Mouse (Mus musculus): ENCODE data around the gene Nbl1.

Nbl1 gene

DNA sequence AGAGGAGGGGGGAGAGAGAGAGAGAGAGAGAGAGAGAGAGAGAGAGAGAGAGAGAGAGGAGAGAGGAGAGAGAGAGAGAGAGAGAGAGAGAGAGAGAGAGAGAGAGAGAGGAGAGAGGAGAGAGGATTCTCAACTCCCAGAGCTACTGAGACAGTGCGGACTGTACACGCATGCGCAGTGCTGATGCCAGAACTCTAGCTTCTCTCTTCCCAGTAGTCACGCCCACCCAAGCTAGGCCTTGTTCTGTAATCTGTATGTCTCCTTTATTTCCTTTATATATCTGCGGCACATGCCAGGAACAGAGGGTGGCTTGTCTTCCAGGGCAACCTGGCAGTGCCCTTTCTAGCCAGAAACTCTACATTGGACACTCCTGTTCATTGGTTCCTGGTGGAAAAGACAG, 28.0 kb downstream of the Nbl1 start:
- no peak for DNase-seq (ENCODE audit: low read depth)

DNA sequence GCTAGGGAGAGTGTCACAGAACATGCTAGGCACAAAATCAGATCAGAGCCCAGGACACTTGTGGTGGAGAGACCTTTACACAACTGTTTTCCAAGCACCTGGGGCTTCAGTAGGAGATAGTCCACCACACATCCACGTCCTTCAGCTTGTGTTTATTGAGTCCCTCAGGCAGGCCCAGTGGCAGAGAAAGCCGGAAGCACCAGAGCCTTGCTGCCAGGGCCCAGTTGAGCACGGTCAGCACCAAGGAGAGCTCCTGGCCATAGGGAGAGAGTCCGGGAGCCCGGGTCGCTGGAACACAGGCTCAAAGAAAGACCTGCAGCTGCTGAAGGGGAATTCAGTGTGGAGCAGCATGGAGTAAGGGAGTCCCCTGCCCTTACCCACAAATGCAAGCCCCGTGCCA, 33.2 kb downstream of the Nbl1 start:
- no peak for DNase-seq (ENCODE audit: low read depth)

DNA sequence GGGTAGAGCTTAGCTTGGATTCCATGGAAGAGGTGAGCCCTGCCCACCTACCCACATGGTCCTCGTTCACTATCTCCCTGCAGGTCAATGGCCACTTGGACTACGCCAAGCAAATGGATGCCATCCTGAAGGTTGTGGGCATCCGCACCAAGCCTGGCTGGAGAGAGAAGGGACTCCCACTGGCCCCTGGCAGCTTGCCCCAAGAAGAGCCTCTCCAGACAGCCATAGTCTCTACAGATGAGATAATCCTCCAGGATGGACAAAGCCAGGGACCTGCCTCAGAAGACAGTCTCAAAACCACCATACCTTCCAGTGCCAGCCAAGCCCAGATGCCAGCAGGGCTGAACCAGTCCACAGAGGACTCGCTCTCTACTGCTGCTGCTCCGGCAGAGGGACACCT, 34.8 kb downstream of the Nbl1 start:
- no peak for DNase-seq (ENCODE audit: low read depth)

DNA sequence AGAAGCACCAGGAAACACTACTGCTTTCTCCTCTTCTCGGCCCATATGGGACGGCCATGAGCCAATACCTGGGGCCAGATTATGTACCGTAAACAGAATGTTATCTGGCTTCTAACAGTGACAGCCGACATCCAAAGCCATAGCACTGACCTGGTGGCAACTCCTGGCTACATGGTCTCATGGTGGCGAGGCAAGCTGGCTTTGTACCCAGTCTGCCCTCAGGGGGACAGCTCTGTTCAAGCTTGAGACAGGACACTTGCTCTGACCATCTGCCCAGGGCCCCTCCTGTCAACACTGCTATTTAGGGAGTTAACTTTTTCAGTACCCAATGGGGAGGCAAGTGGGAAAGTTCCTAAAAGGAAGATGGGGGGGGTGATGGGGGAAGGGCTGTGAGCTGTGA, 35.5 kb downstream of the Nbl1 start:
- DNase-seq (ENCODE audit: low read depth), result no peak

DNA sequence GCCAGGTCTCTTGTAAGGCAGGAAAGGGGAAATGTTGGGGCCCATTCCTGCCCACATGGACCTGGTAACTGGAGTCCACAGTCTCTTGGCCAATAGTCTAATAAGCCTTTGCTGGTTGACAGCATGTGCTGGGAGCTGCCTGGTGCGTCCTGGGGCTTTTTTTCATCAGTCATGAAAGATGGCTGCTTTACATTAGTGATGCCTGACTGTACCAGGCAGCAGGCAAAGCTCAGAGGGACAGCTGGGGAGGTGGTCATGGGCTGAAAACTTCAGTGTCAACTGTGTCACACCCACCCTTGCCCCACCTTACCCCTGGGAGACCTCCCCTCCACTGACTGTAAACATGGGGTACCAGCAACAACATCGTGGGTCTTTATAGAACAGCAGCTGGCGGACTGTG, 37.0 kb downstream of the Nbl1 start:
- no peak for DNase-seq (ENCODE audit: low read depth)

DNA sequence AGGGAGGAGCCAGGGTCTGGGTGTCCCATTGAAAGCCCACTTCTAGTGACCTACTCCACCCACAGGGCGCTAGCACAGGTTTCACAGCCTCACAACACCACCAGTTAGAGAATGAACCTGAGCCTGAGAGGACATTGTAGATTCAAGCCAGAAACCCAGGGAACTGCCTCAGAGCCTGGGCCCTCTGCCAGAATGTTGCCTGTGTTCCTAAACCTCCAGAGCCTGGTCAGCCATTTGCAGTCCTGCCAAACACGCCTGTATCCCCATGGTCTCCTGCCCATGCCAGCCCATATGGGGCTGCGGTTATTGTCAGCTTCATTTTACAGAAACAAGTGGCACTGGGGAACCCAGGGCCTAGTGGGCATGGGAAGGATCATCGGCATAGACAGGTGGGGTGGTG, 37.5 kb downstream of the Nbl1 start:
- no peak for DNase-seq (ENCODE audit: low read depth)

DNA sequence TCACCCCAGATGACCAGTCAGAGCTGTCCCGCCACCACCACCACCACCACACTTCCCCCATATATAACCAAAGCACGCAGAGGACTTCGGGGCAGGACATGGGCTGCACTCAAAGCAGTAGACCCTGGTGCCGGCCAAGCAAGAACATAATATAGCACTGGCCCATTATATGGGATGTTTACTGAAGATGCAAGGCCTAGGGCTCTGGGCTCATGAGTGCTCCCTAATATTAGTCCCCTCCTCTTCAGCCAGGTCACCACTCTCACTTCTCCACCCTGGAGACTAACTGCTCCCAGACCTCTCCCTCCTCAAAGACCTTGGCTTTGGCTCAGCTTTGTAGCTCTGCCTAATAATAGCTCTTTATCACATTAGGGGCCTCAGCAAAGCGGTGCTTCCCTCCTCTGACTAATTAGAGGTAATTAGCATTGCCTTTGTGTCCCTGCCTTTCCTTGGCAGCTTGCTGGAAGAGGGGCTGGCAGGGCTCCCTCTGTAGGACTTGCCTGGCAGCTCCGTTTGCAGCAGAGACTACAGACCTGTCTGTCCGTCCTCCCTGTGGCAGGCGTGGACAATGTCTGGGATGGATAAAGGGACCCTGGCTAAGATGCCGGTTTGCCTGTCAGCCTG, 38.4 kb downstream of the Nbl1 start:
- DNase-seq (ENCODE audit: low read depth), result no peak

DNA sequence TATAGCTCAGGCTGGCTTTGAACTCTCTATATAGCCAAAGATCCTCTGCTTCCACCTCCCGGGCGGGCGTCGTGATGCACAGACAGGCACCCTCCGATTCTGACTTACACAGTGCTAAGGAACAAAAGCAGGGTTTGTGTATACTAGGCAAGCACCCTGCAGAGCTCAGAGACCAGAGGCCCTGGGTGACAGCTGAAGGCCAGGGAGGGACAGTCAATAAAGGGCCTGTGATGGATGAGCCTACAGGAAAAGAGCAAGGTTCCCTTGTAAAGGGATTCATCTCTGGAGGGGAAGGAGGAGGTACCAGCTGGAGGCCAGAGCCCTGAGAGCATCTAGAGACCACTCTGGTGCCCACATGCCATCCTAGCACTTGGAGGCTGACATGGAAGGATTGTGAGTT, 39.4 kb downstream of the Nbl1 start:
- no peak for DNase-seq (ENCODE audit: low read depth)

DNA sequence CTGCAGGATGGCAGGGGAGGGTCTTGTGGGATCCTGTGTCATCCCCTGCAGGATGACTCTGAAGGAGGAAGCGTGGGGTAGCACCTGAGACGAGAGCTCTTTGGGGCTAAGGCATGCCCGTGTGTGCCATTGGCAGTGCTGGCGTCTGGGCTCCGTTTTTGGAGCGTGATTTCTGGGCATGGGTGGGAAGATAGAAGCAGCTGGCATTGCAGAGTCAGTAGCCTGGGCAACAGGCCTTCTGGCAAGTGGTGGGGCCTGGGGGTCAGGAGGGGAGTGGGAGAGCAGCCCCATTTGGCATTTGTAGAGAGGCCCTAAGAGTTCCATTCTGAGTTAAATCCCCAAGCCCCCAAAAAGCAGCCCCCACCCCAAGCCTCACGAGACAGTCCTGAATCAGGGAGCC, 40.0 kb downstream of the Nbl1 start:
- no peak for DNase-seq (ENCODE audit: low read depth)

DNA sequence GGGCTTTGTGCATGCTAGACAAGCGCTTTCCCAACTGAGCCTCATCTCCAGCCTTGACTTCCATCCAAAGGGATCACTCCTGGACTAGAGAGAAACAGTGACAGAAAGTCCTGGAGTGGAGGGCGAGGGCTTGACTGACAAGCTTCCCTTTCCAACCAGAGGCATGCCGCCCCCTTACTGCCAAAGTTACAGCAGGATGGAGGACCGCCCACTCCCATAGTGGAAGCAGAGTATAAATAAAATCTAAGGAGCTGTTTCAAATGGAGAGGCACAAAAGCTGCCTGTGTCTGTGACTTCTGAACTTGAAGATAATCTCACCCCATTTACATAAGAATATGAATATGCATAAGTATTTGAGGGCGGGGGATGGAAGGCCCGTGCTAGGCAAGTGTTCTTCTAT, 44.3 kb downstream of the Nbl1 start:
- DNase-seq (ENCODE audit: low read depth), result no peak

DNA sequence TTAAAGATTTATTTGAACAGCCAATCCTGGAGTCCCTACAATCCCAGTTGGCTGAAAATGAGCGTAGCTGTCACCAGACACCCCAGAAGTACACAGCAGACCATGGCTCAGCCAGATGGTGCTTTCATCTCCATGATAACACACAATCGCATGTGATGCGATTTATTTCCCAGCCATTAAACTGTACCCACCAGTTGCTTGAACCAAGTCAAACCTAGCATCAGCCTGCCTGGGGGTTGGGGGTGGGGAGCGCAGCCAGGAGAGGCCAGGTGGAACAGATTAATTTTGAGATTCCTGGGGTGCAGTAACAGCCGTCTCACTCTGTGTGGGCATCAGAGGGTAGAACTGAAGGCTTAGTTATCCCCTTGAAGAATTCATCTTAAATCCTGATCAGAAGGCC, 46.4 kb downstream of the Nbl1 start:
- DNase-seq (ENCODE audit: low read depth), result no peak

DNA sequence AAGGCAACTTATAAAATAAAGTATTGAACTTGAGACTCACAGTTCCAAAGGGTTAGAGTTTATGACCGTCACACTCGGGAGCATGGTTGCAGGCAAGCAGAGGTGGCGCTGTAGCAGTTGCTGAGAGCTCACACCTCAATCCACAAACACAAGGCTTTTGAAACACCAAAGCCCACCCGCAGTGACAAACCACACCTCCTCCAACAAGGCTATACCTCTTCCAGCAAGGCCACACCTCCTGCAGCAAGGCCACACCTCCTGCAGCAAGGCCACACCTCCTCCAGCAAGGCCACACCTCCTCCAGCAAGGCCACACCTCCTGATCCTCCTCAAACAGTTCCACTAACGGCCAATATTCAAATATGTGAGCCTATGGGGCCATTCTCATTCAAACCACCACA, 48.2 kb downstream of the Nbl1 start:
- DNase-seq (ENCODE audit: low read depth), result no peak

DNA sequence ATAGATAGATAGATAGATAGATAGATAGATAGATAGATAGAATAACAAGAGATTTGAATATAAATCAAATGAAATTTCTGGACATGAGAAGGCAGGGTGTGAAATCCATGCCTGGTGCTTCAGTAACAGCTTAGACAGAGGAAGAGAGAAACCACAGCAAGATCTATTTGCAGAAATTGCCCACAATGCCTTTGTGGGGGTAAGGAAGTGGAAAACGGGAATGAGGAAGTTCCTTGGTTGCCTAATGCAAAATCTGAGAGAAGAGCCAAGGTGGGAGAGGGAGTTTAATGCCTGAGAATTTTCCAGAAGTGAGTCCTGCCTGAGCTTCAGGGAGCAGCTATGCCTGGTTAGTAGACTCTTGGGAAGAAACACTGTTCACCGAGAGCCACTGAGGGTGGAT, 49.2 kb downstream of the Nbl1 start:
- no peak for DNase-seq (ENCODE audit: low read depth)

DNA sequence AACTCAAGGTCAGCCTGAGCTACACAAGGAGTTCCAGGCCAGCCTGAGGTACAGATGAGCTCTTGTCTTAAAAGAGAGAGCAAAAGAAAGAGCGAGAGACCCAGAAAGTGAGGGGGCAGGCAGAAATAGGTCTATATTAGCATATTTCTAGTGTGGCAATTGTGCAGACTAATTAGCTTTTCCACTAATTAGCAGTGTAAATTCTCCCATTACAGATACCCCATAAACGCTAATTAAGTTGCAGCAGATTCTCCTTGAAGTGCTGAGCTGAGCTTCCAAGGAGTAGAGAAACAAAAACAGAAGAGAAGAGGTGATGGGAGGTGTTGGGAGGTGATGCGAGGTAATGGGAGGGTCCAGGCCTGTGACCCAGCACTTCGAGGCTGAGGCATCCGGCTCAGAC, 50.2 kb downstream of the Nbl1 start:
- no peak for DNase-seq (ENCODE audit: low read depth)

DNA sequence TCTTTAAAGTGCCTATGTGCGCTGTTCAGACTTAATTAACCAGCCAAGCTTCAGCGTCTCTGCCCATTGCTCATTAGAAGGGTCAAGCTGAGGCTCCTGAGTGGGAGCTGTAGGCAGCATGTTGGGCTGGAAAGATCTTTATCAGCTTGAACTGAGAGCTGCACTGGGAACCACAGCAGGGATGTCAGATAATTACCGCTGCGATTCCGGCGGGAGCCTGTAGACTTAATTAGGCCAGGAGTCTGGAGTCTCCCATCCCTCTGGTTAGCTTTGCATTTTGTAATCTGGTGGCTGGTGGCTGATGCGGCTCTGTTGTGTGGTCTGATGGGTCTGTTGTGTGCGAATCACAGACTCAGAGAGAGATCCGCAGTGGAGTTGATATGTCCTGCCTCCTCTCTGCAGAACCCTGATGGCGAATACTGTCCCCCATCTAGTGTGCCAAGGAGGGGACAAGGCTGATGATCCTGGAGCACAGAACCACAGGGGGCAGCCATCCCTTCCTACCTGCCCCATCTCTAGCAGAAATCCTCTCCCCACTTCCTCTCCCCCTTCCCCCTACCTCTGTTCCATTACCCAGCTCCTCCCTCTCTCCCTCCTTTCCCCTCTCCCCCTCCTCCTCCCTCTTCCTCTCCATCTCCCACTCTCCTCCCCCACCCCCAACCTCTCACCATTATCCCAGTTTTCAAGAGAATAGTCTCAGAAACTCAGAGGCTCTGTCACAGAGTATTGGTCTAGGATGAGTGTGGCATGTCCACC, 52.5 kb downstream of the Nbl1 start:
- no peak for DNase-seq (ENCODE audit: low read depth)

DNA sequence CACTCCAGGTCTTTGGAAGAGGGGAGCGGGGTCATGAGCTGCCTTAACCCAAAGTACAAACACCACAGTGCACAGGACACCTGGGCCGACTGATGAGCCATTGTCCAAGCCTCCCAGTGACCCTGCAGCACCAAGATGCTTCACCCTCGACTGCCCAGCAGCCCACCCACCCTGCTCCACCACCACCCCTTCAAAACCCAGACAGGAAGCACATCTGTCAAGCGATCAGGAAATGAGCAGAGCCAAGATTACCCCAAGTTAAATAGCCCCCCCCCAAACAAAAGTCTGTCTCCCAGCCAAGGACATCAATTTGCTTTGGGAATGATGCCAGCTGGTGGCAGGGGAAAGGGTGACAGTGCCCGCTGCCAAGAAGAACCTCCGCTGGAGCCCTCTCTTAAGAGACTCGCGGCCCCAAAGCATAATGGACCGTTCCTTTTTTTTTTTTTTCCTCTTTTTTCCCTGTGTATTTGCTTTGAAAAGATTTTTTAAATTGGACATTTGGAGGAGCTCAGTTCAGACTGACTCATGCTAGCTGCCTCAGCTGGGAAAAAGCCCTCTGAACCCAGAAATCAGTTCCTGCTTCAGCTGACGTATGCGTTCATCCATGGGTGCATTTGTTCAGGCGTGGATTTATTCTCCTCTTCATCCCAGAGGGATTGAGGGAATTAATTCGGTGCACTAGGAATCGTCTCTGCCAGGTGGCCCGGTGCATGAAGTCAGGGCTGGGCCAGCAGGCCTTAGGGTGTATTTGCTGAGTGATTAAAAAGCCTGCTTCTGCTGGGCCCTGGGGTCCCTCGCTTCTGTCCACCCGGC, 54.8 kb downstream of the Nbl1 start:
- DNase-seq (ENCODE audit: low read depth), result no peak

DNA sequence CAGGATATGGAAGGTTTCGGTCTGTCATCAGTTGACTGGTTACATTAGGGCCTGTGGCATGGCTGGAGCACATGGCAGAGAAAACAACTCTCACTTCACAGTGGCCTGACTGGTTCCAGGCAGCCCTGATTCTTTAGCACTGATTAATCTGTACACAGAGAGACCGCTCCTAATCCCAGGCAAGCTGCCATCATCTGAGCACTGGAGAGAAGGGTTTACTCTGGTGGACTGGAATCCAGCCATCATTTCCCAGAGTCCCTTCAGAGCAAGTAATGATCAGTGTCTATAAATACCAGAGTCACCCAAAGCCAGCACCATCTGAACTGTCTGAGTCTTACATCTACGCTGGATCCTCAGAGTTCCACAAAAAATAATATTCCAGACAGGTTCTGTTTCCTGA, 57.0 kb downstream of the Nbl1 start:
- DNase-seq (ENCODE audit: low read depth), result no peak

DNA sequence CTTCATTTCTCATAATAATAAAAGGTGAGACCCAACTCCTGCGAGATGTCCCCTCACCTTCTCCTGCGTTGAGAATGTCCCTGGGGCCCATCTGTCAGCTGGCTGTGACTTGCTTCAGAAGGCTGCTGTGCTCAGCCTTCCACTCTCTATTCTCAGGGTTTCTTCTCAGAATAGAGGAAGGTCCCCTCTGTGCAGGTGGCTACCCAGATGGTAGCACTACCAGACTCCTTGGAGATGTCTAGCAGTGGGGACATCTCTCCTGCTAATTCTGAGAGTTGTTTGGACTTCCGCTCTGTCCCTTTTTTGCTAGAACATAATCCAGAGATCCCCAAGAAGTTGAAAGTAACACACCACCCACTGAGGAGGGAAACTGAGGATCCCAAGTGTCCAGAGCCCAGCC, 57.9 kb downstream of the Nbl1 start:
- DNase-seq (ENCODE audit: low read depth), result no peak

DNA sequence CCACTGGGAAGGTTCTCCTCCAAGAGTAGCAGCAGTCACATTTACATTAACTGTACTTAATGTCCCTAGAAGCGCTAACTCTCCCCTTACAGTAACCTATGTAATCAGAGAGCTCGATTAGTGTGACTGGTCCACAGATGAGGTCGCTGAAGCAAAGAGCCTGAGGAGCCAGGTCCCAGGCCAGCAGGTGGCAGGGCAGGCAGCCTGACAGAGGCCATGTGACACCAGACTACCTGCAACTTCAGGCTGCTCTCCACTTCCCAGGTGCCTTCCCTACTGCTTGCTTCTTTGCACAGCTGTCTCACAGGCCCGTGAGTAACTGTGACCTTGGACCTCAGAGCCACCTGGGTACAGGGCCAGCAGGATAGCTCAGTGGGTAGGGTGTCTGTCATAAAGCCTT, 58.3 kb downstream of the Nbl1 start:
- DNase-seq (ENCODE audit: low read depth), result no peak

DNA sequence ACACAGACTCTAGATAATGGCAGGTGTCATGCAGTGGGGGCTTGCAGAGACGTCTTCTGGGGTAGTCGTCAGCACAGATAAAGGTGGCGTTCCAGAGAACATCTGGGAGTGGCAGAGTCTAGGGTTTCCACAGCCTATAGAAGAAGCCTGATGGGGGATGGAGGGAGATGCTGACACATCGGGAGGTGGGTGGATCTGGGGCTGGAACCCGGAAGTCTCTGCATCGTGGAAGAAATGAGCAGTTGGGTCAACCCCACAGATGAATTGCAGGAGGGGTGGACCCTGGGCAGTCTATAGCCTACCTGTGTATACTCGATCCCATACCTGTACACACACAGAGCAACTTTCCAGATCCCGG, 58.8 kb downstream of the Nbl1 start:
- no peak for DNase-seq (ENCODE audit: low read depth)

DNA sequence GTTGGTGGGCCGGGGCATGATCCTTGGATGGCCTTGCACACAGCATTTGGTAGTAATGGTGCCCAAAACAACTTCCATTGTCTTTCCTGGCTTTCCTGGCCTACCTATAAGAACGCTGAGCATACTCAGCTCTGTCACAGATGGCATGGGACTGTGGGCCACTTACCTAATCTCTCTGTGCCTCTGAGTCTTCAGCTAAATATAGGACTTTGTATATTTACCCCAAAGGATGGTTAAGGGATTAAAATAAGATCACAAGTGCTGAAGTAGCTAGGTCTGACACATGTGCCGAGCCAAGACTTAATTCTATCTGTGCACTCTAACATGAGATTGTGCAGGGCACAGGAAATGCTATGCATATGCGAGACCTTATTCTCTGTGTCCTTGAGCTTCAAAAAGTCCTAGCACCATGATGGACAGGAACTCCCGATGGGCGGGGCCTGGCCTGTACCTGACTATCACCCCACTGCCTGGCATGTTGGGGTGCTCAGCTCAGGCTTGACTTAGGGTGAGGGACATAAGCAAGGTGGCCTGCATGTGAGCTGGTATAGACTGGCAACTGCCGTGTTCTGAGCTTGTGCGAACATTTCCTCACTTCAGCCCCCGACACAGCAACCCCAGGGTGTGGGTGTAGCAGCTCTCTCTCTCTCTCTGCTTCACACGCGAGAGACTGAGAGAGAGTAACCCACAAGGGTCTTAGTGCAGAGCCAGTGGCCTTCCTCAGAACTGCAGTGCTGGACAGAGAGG, 59.4 kb downstream of the Nbl1 start:
- no peak for DNase-seq (ENCODE audit: low read depth)

DNA sequence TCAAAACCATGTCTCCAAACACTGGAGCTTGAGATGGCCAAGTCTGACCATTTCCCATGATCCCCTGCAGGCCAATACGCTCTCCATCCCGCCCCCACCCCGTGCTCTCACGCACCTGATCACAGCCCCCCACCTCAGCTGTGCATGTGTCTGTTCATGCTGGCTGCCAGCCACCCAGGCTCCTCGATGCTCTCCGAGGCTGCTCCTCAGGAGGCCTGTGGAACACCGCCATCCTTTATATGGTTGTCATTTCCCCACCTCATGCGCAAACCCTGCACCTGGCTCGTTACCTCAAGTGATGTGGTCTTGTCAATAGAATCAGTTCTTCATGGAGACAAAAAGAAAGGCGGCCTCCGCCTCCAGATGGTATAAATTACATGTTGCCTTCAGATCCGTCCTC, 60.3 kb downstream of the Nbl1 start:
- DNase-seq (ENCODE audit: low read depth), result no peak

All from fibroblast of lung, adult 2 months (primary cell).